23 mouse cellular contexts compared by ENCODE assay signal in the genomic region with DNA sequence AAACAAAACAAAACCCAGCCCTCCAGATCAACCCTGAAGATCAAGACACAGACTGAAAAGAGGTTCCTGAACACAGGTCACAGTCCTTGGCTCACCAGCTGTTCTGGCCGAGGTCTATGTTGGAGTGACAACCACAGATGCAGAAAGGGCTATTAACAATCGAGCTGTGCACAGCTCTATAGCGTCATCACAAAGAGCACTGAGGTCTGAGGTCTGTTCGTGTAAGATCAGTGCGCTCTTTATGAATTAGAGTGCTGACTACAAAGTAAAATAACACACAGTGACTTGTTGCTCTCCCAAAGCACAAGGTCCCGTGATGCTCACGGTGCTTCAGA. TPM values are rescaled to one million over a fixed set of nuclear protein-coding genes. Genes with fewer than 3 reads are reported as not detected.
DNase-seq lines count a peak whose midpoint lies in the region; ATAC-seq and TF ChIP-seq lines count a peak whose summit lies in the region.
"Had no signal": no experiment of that assay in that cellular context is flagged by ENCODE, and none has a peak within 500 bp of the region (broad histone marks: within the 10 kb centered on the region; RNA-seq: fewer than 3 reads in every experiment).

No protein-coding gene starts in this region.

- H3K9ac ChIP-seq in lung, embryonic 14.5 days, result no peak overlapping the region
- H3K9ac ChIP-seq in embryonic facial prominence, embryonic 13.5 days, result no peak overlapping the region
- no peak overlapping the region for H3K9ac ChIP-seq in stomach, embryonic 15.5 days
- H3K9ac ChIP-seq: forebrain, embryonic 13.5 days; midbrain, embryonic 15.5 days; neural tube, embryonic 13.5 days had no signal

- no peak for TF ChIP-seq POLR2A in lung, adult 2 months (IDR thresholded peaks at IDR 0.05; ENCODE audit: borderline replicate concordance, extremely low read depth, low read depth, low read length)

- H3K27me3 ChIP-seq in lung, embryonic 14.5 days (ENCODE audit: insufficient read depth, low read length), result no peaks in the 10 kb centered on the region
- H3K27me3 ChIP-seq in embryonic facial prominence, embryonic 13.5 days, result no peaks in the 10 kb centered on the region
- H3K27me3 ChIP-seq in stomach, embryonic 15.5 days (replicated peaks), result no peaks in the 10 kb centered on the region
- H3K27me3 ChIP-seq: forebrain, embryonic 13.5 days; midbrain, embryonic 15.5 days; neural tube, embryonic 13.5 days had no signal

- peaks cover 8% of the 10 kb centered on the region for H3K4me1 ChIP-seq in lung, embryonic 14.5 days (ENCODE audit: insufficient read depth)
- H3K4me1 ChIP-seq in lung, adult 2 months (ENCODE audit: control insufficient read depth, insufficient read depth, low read length), result no peaks in the 10 kb centered on the region
- H3K4me1 ChIP-seq in embryonic facial prominence, embryonic 13.5 days, result peaks cover 20% of the 10 kb centered on the region
- 0 out of 2 replicates have a peak, but pooled peaks cover 7% of the 10 kb centered on the region for H3K4me1 ChIP-seq in stomach, embryonic 15.5 days
- H3K4me1 ChIP-seq: forebrain, embryonic 13.5 days; heart, embryonic 10.5 days; midbrain, embryonic 15.5 days; neural tube, embryonic 13.5 days had no signal

- no peak overlapping the region for H3K4me3 ChIP-seq in lung, embryonic 14.5 days (ENCODE audit: low read depth, low read length)
- H3K4me3 ChIP-seq in lung, adult 2 months (replicated peaks; ENCODE audit: extremely low read depth, low read depth, low read length), result no peak overlapping the region
- H3K4me3 ChIP-seq in embryonic facial prominence, embryonic 13.5 days, result no peak overlapping the region
- no peak overlapping the region for H3K4me3 ChIP-seq in stomach, embryonic 15.5 days (replicated peaks)
- H3K4me3 ChIP-seq: forebrain, embryonic 13.5 days; gastrocnemius, adult 2 months; heart, embryonic 10.5 days; midbrain, embryonic 15.5 days; neural tube, embryonic 13.5 days had no signal

- TF ChIP-seq CTCF in lung, embryonic 14.5 days (IDR thresholded peaks at IDR 0.05; ENCODE audit: low read depth), result no peak
- no peak for TF ChIP-seq CTCF in lung, adult 2 months (IDR thresholded peaks at IDR 0.05; ENCODE audit: insufficient read depth, low read length)

- H3K9me3 ChIP-seq in lung, embryonic 14.5 days (ENCODE audit: low read depth, low read length), result no peaks in the 10 kb centered on the region
- H3K9me3 ChIP-seq in embryonic facial prominence, embryonic 13.5 days, result no peaks in the 10 kb centered on the region
- H3K9me3 ChIP-seq in stomach, embryonic 15.5 days, result no peaks in the 10 kb centered on the region
- H3K9me3 ChIP-seq: forebrain, embryonic 13.5 days; heart, embryonic 10.5 days; midbrain, embryonic 15.5 days; neural tube, embryonic 13.5 days had no signal

- no peak overlapping the region; the same call in 1 of the 2 replicates for H3K27ac ChIP-seq in lung, embryonic 14.5 days (ENCODE audit: low read depth)
- H3K27ac ChIP-seq in embryonic facial prominence, embryonic 13.5 days, result peak overlapping the region; percentile 66
- peak overlapping the region; percentile 31 for H3K27ac ChIP-seq in stomach, embryonic 15.5 days
- H3K27ac ChIP-seq: forebrain, embryonic 13.5 days; gastrocnemius, adult 2 months; heart, embryonic 10.5 days; midbrain, embryonic 15.5 days; neural tube, embryonic 13.5 days had no signal

- DNase-seq in lung, embryonic 14.5 days, result no peak
- no peak for DNase-seq in lung, adult 2 months
- peak; percentile 11 for DNase-seq in forelimb bud, embryonic 11.5 days (ENCODE audit: low read depth, low spot score)
- DNase-seq in gastrocnemius, postnatal 25 days, result no peak
- no peak for DNase-seq in testis, postnatal 14 days (ENCODE audit: low spot score)
- no peak for DNase-seq in retina, embryonic 14.5 days (ENCODE audit: low spot score)
- DNase-seq: adrenal gland, postnatal 10 days; cerebellum, adult 18-20 months; cerebellum, postnatal 25 days; gastrocnemius, adult 2 months; kidney, adult 9 months; kidney, postnatal 14 days; lung, postnatal 36 days; thymus, adult 2 months; thymus, postnatal 4 days had no signal

- 62% methylated on average over 7 of the region's 7 CpGs for WGBS in lung, embryonic 14.5 days
- WGBS in lung, adult 2 months, result 67% methylated on average over 7 of the region's 7 CpGs
- 54% methylated on average over 7 of the region's 7 CpGs for WGBS in embryonic facial prominence, embryonic 13.5 days
- 58% methylated on average over 7 of the region's 7 CpGs for WGBS in stomach, embryonic 15.5 days

- no peak overlapping the region for H3K4me2 ChIP-seq in lung, embryonic 14.5 days
- no peak overlapping the region for H3K4me2 ChIP-seq in embryonic facial prominence, embryonic 13.5 days
- no peak overlapping the region for H3K4me2 ChIP-seq in stomach, embryonic 15.5 days
- H3K4me2 ChIP-seq: forebrain, embryonic 13.5 days; midbrain, embryonic 15.5 days; neural tube, embryonic 13.5 days had no signal

- no peaks in the 10 kb centered on the region for H3K36me3 ChIP-seq in lung, embryonic 14.5 days (ENCODE audit: insufficient read depth)
- no peaks in the 10 kb centered on the region for H3K36me3 ChIP-seq in embryonic facial prominence, embryonic 13.5 days
- no peaks in the 10 kb centered on the region for H3K36me3 ChIP-seq in stomach, embryonic 15.5 days
- H3K36me3 ChIP-seq: heart, embryonic 10.5 days; midbrain, embryonic 15.5 days; neural tube, embryonic 13.5 days had no signal

- peak; percentile 55; the same call in 1 of the 2 replicates for ATAC-seq in lung, embryonic 14.5 days (ENCODE audit: insufficient read depth)
- ATAC-seq in embryonic facial prominence, embryonic 13.5 days (ENCODE audit: insufficient number of reproducible peaks, insufficient read depth, low FRiP score, low TSS enrichment, low read depth), result no peak
- ATAC-seq in stomach, embryonic 15.5 days (ENCODE audit: insufficient read depth, low FRiP score, low read depth), result no peak
- ATAC-seq: activated CD4-positive, CD25-positive, alpha-beta regulatory T cell, adult 4 months; forebrain, embryonic 13.5 days; midbrain, embryonic 15.5 days had no signal

RNA-seq across cellular contexts. Expression of a gene that starts 42.4 kb away (rescaled TPM):
- polyA plus RNA-seq in lung, embryonic 14.5 days (2014; fragmentation: Nextera tagmentation; extraction: Ambion mirVana), result 70.4 and 71.4 TPM in 2 replicates
- 4.8 and 7.4 TPM in 2 replicates for polyA plus RNA-seq in lung, adult 2 months (2012; rRNA removed)
- 56.6 and 68.0 TPM in 2 replicates for polyA plus RNA-seq in embryonic facial prominence, embryonic 13.5 days (2015; fragmentation: Nextera tagmentation; extraction: Ambion mirVana)
- 23.9 and 25.3 TPM in 2 replicates for polyA plus RNA-seq in stomach, embryonic 15.5 days (2015; fragmentation: Nextera tagmentation; extraction: Ambion mirVana)
- total RNA-seq in gastrocnemius, postnatal 25 days (2021), result 1 to 10 TPM; 1.1 to 1.6 TPM
- total RNA-seq: megakaryocyte-erythroid progenitor cell, adult 5-6 weeks had no signal
